Mouse (Mus musculus): ENCODE measurements around the gene Zar1. TPM values are rescaled to one million over a fixed set of nuclear protein-coding genes. Genes with fewer than 3 reads are reported as not detected.

Zar1 gene
- polyA plus RNA-seq, 1 experiment from 2014 or later: 1.6 TPM

DNA sequence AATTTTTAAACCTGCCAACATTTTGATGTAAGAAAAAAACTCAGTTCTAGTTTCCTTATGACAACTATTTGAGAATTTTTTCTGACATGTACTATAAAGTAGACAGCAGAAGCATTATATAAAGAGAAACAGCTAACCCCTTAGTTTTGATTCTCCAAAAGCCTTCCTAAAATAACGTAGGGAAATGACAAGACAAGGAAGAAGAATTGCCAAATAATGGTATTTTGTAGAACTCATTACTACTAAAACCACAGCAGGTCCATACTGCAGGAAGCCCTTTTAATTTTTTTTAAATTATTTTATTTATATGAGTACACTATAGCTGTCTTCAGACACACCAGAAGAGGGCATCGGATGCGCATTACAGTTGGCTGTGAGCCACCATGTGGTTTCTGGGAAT is 29.8 kb downstream of the Zar1 start:
- DNase-seq (ENCODE audit: low spot score, missing footprints): no peak
- Histone ChIP-seq H3K9ac (ENCODE audit: low read length) (no peak overlapping the region), H3K4me1 (ENCODE audit: control insufficient read depth, insufficient read depth, low read length) (no peaks in the 10 kb centered on the region), H3K27ac (ENCODE audit: low read depth, low read length) (no peak overlapping the region), H3K4me3 (ENCODE audit: low read depth, low read length) (no peak overlapping the region), H3K9me3 (ENCODE audit: control insufficient read depth, low read length) (no peaks in the 10 kb centered on the region), H3K36me3 (ENCODE audit: control insufficient read depth, insufficient read depth, low read length) (no peaks in the 10 kb centered on the region; the same call in 1 of the 2 replicates), H3K27me3 (ENCODE audit: control insufficient read depth, insufficient read depth, low read length) (no peaks in the 10 kb centered on the region), H3K4me2 (no peak overlapping the region)
- WGBS: 91% methylated on average over 3 of the region's 3 CpGs
- no peak for ATAC-seq (ENCODE audit: low FRiP score)

DNA sequence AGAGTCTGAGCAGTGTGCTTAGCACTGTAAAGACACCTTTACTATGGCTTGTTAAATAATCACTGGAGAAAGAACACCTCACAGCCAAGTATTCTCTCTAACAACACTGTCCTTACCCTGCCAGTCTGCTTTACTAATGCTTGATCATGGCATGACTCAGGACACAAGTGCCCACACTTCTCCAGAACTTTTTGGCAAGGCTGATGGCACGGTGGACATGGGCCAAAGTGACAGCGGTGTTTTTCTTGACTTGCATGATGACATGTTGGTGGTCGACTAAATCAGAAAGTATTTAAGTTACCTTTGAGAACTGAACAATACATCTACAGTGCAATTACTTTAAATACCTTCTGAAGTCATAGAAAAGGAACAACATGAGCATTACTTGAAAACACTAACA is 52.2 kb downstream of the Zar1 start:
- ATAC-seq (ENCODE audit: low FRiP score) (no peak), DNase-seq (ENCODE audit: low spot score, missing footprints) (peak; percentile 68)
- Histone ChIP-seq H3K27me3 (ENCODE audit: control insufficient read depth, insufficient read depth, low read length) (no peaks in the 10 kb centered on the region), H3K4me2 (no peak overlapping the region), H3K36me3 (ENCODE audit: control insufficient read depth, insufficient read depth, low read length) (peaks cover 13% of the 10 kb centered on the region), H3K4me3 (ENCODE audit: low read depth, low read length) (no peak overlapping the region), H3K9me3 (ENCODE audit: control insufficient read depth, low read length) (no peaks in the 10 kb centered on the region), H3K9ac (ENCODE audit: low read length) (no peak overlapping the region), H3K27ac (ENCODE audit: low read depth, low read length) (no peak overlapping the region), H3K4me1 (ENCODE audit: control insufficient read depth, insufficient read depth, low read length) (no peaks in the 10 kb centered on the region)
- 95% methylated on average over 3 of the region's 3 CpGs for WGBS

Other genes with a start within 250 kb of the Zar1 start
- 7.8 and 9.0 TPM in 2 replicates for gene Corin, start 76.8 kb downstream of the Zar1 start, polyA plus RNA-seq (2014; fragmentation: Nextera tagmentation; extraction: Ambion mirVana)
- 27.3 and 27.4 TPM in 2 replicates for gene Nfxl1, start 21.6 kb downstream of the Zar1 start, polyA plus RNA-seq (2014; fragmentation: Nextera tagmentation; extraction: Ambion mirVana)
- gene Gm5868, start 6.3 kb upstream of the Zar1 start, polyA plus RNA-seq (2014; fragmentation: Nextera tagmentation; extraction: Ambion mirVana): 6.5 and 6.6 TPM in 2 replicates
- gene Cnga1, start 63.0 kb upstream of the Zar1 start, polyA plus RNA-seq (2014; fragmentation: Nextera tagmentation; extraction: Ambion mirVana): not detected in 2 replicates
- 0.25 and 0.45 TPM in 2 replicates for gene Nipal1, start 66.5 kb upstream of the Zar1 start, polyA plus RNA-seq (2014; fragmentation: Nextera tagmentation; extraction: Ambion mirVana)
- gene Txk, start 171.5 kb upstream of the Zar1 start, polyA plus RNA-seq (2014; fragmentation: Nextera tagmentation; extraction: Ambion mirVana): not detected in 2 replicates

Data from midbrain, embryonic 11.5 days (tissue).